Mouse (Mus musculus) intestine, embryonic 16.5 days (tissue): Measurements from ENCODE around the gene Slc23a3. TPM values are rescaled to one million over a fixed set of nuclear protein-coding genes. Genes with fewer than 3 reads are reported as not detected.

ENCODE experiments used
- ATAC-seq: fragments of 200-750 bp; cut with Nextera tagmentation; 2 replicates; pipeline ENCODE4 v1.8.0; 2017; ENCODE audit warnings: moderate TSS enrichment, moderate library complexity
- H3K27ac ChIP-seq: fragments of 300-500 bp; sonication (generic); 2 replicates; pipeline ENCODE4 v1.5.1; 2014; ENCODE audit warnings: mild to moderate bottlenecking, low read length
- H3K27me3 ChIP-seq: fragments of 300-500 bp; sonication (generic); replicated peaks from 2 replicates; pipeline ENCODE4 v1.6.1; 2014; ENCODE audit warnings: low read length, control low read depth, mixed read lengths; ENCODE audit not compliant: control insufficient read depth, insufficient read depth
- H3K36me3 ChIP-seq: fragments of 300-500 bp; sonication (generic); 2 replicates; pipeline ENCODE4 v1.6.1; 2014; ENCODE audit warnings: low read length, control low read depth; ENCODE audit not compliant: control insufficient read depth, insufficient read depth
- H3K4me1 ChIP-seq: fragments of 300-500 bp; sonication (generic); 2 replicates; pipeline ENCODE4 v1.6.1; 2014; ENCODE audit warnings: low read length, control low read depth, mixed read lengths; ENCODE audit not compliant: control insufficient read depth, insufficient read depth
- H3K4me2 ChIP-seq: fragments of 300-500 bp; sonication (generic); 2 replicates; pipeline ENCODE4 v1.6.1; 2014; ENCODE audit warnings: low read depth, low read length, control low read depth
- H3K4me3 ChIP-seq: fragments of 300-500 bp; sonication (generic); 2 replicates; pipeline ENCODE4 v1.5.1; 2014; ENCODE audit warnings: mild to moderate bottlenecking, low read length
- H3K9ac ChIP-seq: fragments of 300-500 bp; sonication (generic); 2 replicates; pipeline ENCODE4 v1.6.1; 2014; ENCODE audit warnings: low read depth, low read length
- H3K9me3 ChIP-seq: fragments of 300-500 bp; sonication (generic); 2 replicates; pipeline ENCODE4 v1.6.1; 2016; ENCODE audit warnings: low read length, control low read depth; ENCODE audit not compliant: control insufficient read depth
- WGBS: fragments of 180-500 bp; shearing (Covaris S2); extraction: QIAGEN DNeasy Blood & Tissue Kit; methylation state at CpG from one replicate; pipeline ENCODE4 v1.1.7; 2014; 5-methylcytosine and 5-hydroxymethylcytosine counted together
- polyA plus RNA-seq: library from polyadenylated mRNA; unstranded; fragments of >200 nt; fragmentation: Nextera tagmentation; extraction: Ambion mirVana; gene quantifications from 2 replicates; pipeline ENCODE4 v1.2.1, GENCODE M21; 2015

Gene Slc23a3
- polyA plus RNA-seq, 1 experiment from 2014 or later = 1.2 TPM

DNA sequence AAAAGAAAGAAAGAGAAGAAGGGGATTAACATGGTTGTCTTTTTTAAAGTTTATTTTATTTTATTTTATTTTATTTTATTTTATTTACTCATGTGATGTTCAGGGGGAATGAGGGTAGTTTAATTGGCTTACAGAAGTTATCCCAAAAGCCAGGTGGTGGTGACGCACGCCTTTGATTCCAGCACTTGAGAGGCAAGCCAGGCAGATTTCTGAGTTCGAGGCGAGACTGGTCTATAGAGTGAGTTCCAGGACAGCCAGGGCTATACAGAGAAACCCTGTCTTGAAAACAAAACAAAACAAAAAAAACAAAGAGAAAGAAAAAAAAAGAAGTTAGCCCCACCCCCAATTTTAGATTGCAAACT is 26.5 kb upstream of the Slc23a3 start:
- H3K27me3 ChIP-seq = no peaks in the 10 kb centered on the region
- H3K4me3 ChIP-seq = no peak overlapping the region
- no peaks in the 10 kb centered on the region for H3K9me3 ChIP-seq
- no peaks in the 10 kb centered on the region for H3K4me1 ChIP-seq
- H3K27ac ChIP-seq = no peak overlapping the region
- H3K36me3 ChIP-seq = no peaks in the 10 kb centered on the region
- no peak for ATAC-seq
- 83% methylated on average over 4 of the region's 4 CpGs for WGBS
- no peak overlapping the region for H3K9ac ChIP-seq
- H3K4me2 ChIP-seq = no peak overlapping the region

GRCm38 (mm10) chr1:75159540-75160255 is 26.0 kb upstream of the Slc23a3 start:
- H3K9ac ChIP-seq = no peak overlapping the region
- no peak for ATAC-seq
- H3K27ac ChIP-seq = no peak overlapping the region
- H3K36me3 ChIP-seq = no peaks in the 10 kb centered on the region
- no peak overlapping the region for H3K4me2 ChIP-seq
- H3K4me1 ChIP-seq = no peaks in the 10 kb centered on the region
- no peaks in the 10 kb centered on the region for H3K9me3 ChIP-seq
- no peak overlapping the region for H3K4me3 ChIP-seq
- WGBS = 66% methylated on average over 5 of the region's 5 CpGs
- H3K27me3 ChIP-seq = no peaks in the 10 kb centered on the region

DNA sequence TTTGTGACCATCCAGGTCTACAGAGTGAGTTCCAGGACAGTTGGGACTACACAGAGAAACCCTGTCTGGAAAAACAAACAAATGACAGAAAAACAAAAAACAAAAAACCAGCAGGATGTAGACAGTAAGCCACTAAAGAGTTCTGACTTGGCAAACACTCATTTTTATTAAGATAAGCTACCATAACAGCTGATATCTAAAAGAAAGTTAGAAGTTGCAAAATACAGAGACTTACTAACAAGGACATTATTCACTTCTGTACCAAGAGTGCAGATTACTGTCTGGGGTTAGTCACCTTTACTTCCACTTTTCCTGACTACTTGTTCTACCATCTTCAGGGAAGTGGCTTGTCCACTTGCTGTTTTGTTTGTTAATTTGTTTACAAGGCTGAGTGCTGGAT is 25.3 kb upstream of the Slc23a3 start:
- H3K27ac ChIP-seq = no peak overlapping the region
- H3K36me3 ChIP-seq = no peaks in the 10 kb centered on the region
- no peaks in the 10 kb centered on the region for H3K4me1 ChIP-seq
- no peak overlapping the region for H3K4me3 ChIP-seq
- no peaks in the 10 kb centered on the region for H3K9me3 ChIP-seq
- no peaks in the 10 kb centered on the region for H3K27me3 ChIP-seq
- H3K9ac ChIP-seq = no peak overlapping the region
- H3K4me2 ChIP-seq = no peak overlapping the region
- no peak for ATAC-seq

GRCm38 (mm10) chr1:75155837-75156236 is 22.1 kb upstream of the Slc23a3 start:
- Histone ChIP-seq H3K27ac (no peak overlapping the region), H3K27me3 (no peaks in the 10 kb centered on the region), H3K9me3 (no peaks in the 10 kb centered on the region), H3K4me1 (no peaks in the 10 kb centered on the region), H3K9ac (no peak overlapping the region), H3K36me3 (no peaks in the 10 kb centered on the region), H3K4me3 (no peak overlapping the region), H3K4me2 (no peak overlapping the region)
- 41% methylated on average over 3 of the region's 3 CpGs for WGBS
- ATAC-seq = no peak

DNA sequence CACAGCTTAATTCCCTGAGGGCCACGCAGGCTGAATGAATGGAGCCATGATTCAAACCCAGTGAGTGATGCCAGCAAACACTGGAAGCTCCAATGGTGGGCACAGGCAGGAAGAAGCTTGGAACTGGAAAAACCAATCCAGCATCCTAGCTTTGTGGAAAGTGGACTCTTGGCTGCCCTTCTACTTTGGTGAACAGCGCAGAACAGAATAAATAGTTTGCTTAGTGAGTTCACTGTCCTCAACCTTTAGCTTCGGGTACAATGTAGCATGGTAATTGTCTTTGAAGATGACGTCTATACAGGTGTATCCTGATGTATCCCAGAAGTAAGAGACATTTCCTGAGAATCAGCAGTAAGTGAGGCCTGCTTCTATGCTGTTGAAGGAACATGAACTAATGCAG is 15.0 kb upstream of the Slc23a3 start:
- Histone ChIP-seq H3K36me3 (peaks cover 21% of the 10 kb centered on the region), H3K4me2 (no peak overlapping the region)

DNA sequence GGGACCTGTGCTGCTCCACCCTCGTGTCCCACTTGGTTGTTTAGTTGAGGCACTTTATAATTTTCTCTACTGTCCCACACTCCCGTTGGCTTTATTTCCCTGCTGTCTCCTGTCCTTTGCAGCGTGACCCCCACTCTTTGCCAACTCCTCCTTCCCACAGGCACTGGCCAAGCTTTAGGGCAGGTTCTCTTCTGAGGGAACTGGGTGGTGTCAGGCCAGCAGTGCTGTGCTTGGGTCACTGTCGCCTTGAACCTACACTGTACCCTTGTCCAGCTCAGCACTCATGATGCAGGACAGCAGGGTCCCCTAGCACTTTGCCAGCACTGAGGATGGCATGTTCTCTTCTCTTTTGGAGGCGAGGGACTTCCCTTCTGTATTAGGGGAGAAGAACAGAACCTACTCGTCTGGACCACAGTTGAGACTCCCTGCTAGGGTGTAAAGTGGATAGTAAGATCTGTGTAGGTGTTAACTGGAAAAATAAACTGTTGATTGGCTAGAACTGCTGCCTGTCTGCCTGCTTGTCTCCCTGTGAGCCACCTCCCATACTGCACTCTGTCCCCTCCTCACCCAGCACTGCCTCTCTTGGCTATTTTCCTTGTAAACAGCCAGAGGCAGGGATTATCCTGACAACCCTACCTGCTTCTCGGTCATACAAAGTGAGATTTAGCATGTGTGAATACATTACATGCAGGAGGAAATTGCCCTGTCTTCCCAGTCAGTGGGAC is 13.9 kb upstream of the Slc23a3 start:
- no peak overlapping the region for H3K4me2 ChIP-seq
- no peak overlapping the region for H3K9ac ChIP-seq
- WGBS = 81% methylated on average over 7 of the region's 7 CpGs
- H3K9me3 ChIP-seq = no peaks in the 10 kb centered on the region
- H3K36me3 ChIP-seq = peaks cover 21% of the 10 kb centered on the region
- peaks cover 8% of the 10 kb centered on the region; the same call in 1 of the 2 replicates for H3K4me1 ChIP-seq
- no peak overlapping the region for H3K27ac ChIP-seq
- H3K4me3 ChIP-seq = no peak overlapping the region
- H3K27me3 ChIP-seq = no peaks in the 10 kb centered on the region
- ATAC-seq = no peak

More for the DNA sequence above, 15.0 kb upstream of the Slc23a3 start:
- Histone ChIP-seq H3K9me3 (no peaks in the 10 kb centered on the region), H3K27me3 (no peaks in the 10 kb centered on the region), H3K4me1 (peaks cover 5% of the 10 kb centered on the region; the same call in 1 of the 2 replicates), H3K4me3 (no peak overlapping the region), H3K27ac (no peak overlapping the region), H3K9ac (no peak overlapping the region)
- no peak for ATAC-seq
- WGBS = 87% methylated on average over 4 of the region's 4 CpGs

GRCm38 (mm10) chr1:75145589-75145988 is 11.9 kb upstream of the Slc23a3 start:
- no peak overlapping the region for H3K4me2 ChIP-seq
- no peak overlapping the region for H3K9ac ChIP-seq
- WGBS = 90% methylated on average over 3 of the region's 3 CpGs
- peaks cover 21% of the 10 kb centered on the region for H3K36me3 ChIP-seq
- H3K4me1 ChIP-seq = peaks cover 8% of the 10 kb centered on the region; the same call in 1 of the 2 replicates
- no peaks in the 10 kb centered on the region for H3K9me3 ChIP-seq
- H3K27me3 ChIP-seq = no peaks in the 10 kb centered on the region
- ATAC-seq = no peak
- no peak overlapping the region for H3K4me3 ChIP-seq
- H3K27ac ChIP-seq = no peak overlapping the region

DNA sequence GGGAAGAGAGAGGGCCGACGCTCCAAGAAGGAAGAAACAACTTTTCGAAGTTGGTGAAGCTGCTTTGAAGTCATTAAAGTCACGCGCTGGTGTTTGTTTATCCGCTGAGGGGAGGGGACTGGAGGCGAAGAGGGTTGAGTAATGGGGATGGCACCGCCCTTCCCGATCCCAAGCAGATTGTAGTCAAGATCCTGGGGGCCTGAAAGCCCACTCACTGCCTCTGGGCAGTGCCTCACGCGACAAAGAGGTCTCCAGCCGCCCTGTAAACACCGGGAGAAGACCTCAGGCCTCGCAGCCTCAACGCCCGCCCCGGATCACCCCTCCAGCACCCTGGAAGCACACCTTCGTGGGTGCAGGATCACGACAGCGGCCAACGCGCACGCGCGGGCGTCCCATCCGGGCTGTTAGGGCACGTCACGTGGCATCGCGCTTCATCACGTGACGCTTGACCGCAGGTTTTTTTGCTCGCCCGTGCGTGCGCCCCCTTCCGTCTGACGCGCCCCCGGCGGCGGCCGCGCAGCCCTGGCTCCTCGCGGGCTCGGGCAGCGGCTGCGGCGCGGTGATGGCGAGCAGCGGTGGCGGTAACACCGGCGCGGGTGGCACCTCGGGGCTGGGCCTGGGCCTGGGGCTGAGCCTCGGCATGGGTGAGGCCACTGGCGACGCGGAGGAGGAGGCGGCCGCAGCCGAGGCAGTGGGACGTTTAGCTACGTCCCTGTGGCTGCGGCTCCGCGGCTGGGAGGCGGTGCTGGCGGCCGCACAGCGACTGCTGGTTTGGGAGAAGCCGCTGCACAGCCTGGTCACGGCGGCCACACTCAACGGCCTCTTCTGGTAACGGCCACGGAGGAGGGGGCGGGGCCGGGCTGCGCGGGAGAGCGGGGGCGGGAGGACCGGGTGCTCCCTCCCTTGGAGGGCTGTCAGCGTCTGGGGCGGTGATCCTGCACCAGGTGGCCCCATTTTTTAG is 8.9 kb upstream of the Slc23a3 start, which contains the start of the genes Cnppd1 and Retreg2:
Cnppd1 (minus strand) TSS at position 411 of the 961 bp plus-strand sequence.
Retreg2 (plus strand) TSS at position 478 of the 961 bp plus-strand sequence.
- Histone ChIP-seq H3K4me3 (peak within 1 kb of the TSS; percentile 77), H3K27me3 (no peaks in the 10 kb centered on the region), H3K27ac (peak within 1 kb of the TSS; percentile 97), H3K9me3 (no peaks in the 10 kb centered on the region), H3K4me2 (peak within 1 kb of the TSS; percentile 71), H3K9ac (peak within 1 kb of the TSS; percentile 93), H3K4me1 (peaks cover 8% of the 10 kb centered on the region; the same call in 1 of the 2 replicates), H3K36me3 (peaks cover 17% of the 10 kb centered on the region)
- peak; percentile 89 for ATAC-seq
- under 1% methylated on average over 91 of the region's 91 CpGs for WGBS
